Mouse (Mus musculus): ENCODE data around the gene Ccdc24.

Gene Ccdc24

GRCm38 (mm10) chr4:117829260-117830123, 42.9 kb downstream of the Ccdc24 start:
- peak; percentile 41 for DNase-seq (ENCODE audit: low read depth)

- no peak for DNase-seq (ENCODE audit: low read depth)
Observed at GRCm38 (mm10) chr4:117828572-117829145, 43.7 kb downstream of the Ccdc24 start.

DNA sequence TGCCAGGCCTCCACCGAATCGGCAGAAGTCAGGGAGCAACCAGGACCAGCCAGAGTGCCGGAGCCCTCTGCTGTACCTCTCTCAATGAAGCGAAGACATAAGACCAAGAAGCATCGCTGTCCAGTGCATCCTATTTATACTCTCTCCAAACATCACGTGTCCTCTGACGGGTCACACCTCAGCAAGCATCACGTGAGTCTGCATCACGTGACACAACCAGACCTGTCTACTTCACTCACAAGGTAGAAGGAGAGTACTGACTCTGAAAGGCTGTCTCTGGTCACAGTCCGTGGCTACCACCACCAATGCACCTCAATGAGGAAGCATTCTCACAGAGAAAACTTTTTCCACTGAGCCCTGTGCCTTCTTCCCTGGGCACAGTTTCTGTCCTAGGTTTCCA, 54.3 kb downstream of the Ccdc24 start:
- no peak for DNase-seq (ENCODE audit: low read depth)

DNA sequence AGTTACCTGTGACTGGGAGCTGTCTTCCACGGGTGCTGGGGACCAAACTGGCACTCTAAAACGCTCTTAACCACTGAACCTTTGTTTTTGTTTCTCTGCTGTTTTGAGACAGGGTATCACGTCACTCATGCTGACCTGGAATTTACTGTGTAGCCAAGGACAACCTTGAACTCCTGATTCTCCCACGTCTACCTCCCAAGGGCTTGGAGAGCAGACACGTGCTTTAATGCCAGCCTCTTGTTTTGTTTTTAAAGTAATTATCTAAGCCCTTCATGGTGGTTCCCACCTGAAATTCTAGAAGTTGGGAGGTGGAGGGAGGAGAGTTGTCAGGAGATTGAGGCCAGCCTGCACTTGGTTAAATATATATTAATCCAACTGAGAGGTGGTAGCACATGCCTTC, 55.6 kb downstream of the Ccdc24 start:
- DNase-seq (ENCODE audit: low read depth): no peak
